Mouse (Mus musculus): ENCODE data around the gene Dmac2. TPM values are rescaled to one million over a fixed set of nuclear protein-coding genes. Genes with fewer than 3 reads are reported as not detected.

Gene Dmac2
- polyA plus RNA-seq, 1 experiment from 2014 or later = 33.5 TPM

GRCm38 (mm10) chr7:25637099-25637498, 17.9 kb downstream of the Dmac2 start:
- no peak overlapping the region for H3K4me3 ChIP-seq (ENCODE audit: low read depth, low read length)
- no peak overlapping the region for H3K9ac ChIP-seq
- peaks cover 11% of the 10 kb centered on the region; the same call in 1 of the 2 replicates for H3K36me3 ChIP-seq (ENCODE audit: insufficient read depth)
- H3K27me3 ChIP-seq (ENCODE audit: insufficient read depth, low read length) = no peaks in the 10 kb centered on the region
- H3K4me1 ChIP-seq (ENCODE audit: insufficient read depth) = no peaks in the 10 kb centered on the region
- DNase-seq (no peak), ATAC-seq (ENCODE audit: insufficient read depth) (no peak)
- 75% methylated on average over 5 of the region's 5 CpGs for WGBS
- no peak overlapping the region for H3K27ac ChIP-seq (ENCODE audit: low read depth)
- TF ChIP-seq CTCF (IDR thresholded peaks at IDR 0.05; ENCODE audit: low read depth) = no peak
- H3K9me3 ChIP-seq (ENCODE audit: low read depth, low read length) = no peaks in the 10 kb centered on the region
- H3K4me2 ChIP-seq = no peak overlapping the region

GRCm38 (mm10) chr7:25639754-25640153, 20.5 kb downstream of the Dmac2 start:
- H3K36me3 ChIP-seq (ENCODE audit: insufficient read depth) = peaks cover 2% of the 10 kb centered on the region; the same call in 1 of the 2 replicates
- no peaks in the 10 kb centered on the region for H3K9me3 ChIP-seq (ENCODE audit: low read depth, low read length)
- H3K27me3 ChIP-seq (ENCODE audit: insufficient read depth, low read length) = no peaks in the 10 kb centered on the region
- no peak for ATAC-seq (ENCODE audit: insufficient read depth)
- H3K27ac ChIP-seq (ENCODE audit: low read depth) = no peak overlapping the region
- WGBS = 85% methylated on average over 4 of the region's 4 CpGs
- H3K4me3 ChIP-seq (ENCODE audit: low read depth, low read length) = no peak overlapping the region
- TF ChIP-seq CTCF (IDR thresholded peaks at IDR 0.05; ENCODE audit: low read depth) = no peak
- H3K4me1 ChIP-seq (ENCODE audit: insufficient read depth) = no peaks in the 10 kb centered on the region
- no peak for DNase-seq
- H3K9ac ChIP-seq = no peak overlapping the region
- no peak overlapping the region for H3K4me2 ChIP-seq

GRCm38 (mm10) chr7:25644136-25644535, 24.9 kb downstream of the Dmac2 start:
- no peak for DNase-seq
- 72% methylated on average over 10 of the region's 10 CpGs for WGBS
- Histone ChIP-seq H3K4me1 (ENCODE audit: insufficient read depth) (no peaks in the 10 kb centered on the region), H3K9me3 (ENCODE audit: low read depth, low read length) (no peaks in the 10 kb centered on the region), H3K4me3 (ENCODE audit: low read depth, low read length) (no peak overlapping the region), H3K27me3 (ENCODE audit: insufficient read depth, low read length) (no peaks in the 10 kb centered on the region), H3K4me2 (no peak overlapping the region), H3K36me3 (ENCODE audit: insufficient read depth) (peaks cover 2% of the 10 kb centered on the region; the same call in 1 of the 2 replicates), H3K9ac (no peak overlapping the region), H3K27ac (ENCODE audit: low read depth) (no peak overlapping the region)
- no peak for ATAC-seq (ENCODE audit: insufficient read depth)
- TF ChIP-seq CTCF (IDR thresholded peaks at IDR 0.05; ENCODE audit: low read depth) = no peak

- Histone ChIP-seq H3K9ac (no peak overlapping the region), H3K4me3 (ENCODE audit: low read depth, low read length) (no peak overlapping the region), H3K36me3 (ENCODE audit: insufficient read depth) (peaks cover 2% of the 10 kb centered on the region; the same call in 1 of the 2 replicates), H3K27me3 (ENCODE audit: insufficient read depth, low read length) (no peaks in the 10 kb centered on the region), H3K4me2 (no peak overlapping the region), H3K27ac (ENCODE audit: low read depth) (no peak overlapping the region), H3K4me1 (ENCODE audit: insufficient read depth) (no peaks in the 10 kb centered on the region), H3K9me3 (ENCODE audit: low read depth, low read length) (no peaks in the 10 kb centered on the region)
- WGBS = 72% methylated on average over 4 of the region's 4 CpGs
- no peak for ATAC-seq (ENCODE audit: insufficient read depth)
- DNase-seq = no peak
- no peak for TF ChIP-seq CTCF (IDR thresholded peaks at IDR 0.05; ENCODE audit: low read depth)
Observed at GRCm38 (mm10) chr7:25644631-25645030, 25.4 kb downstream of the Dmac2 start.

GRCm38 (mm10) chr7:25645074-25645473, 25.9 kb downstream of the Dmac2 start:
- no peak for ATAC-seq (ENCODE audit: insufficient read depth)
- peaks cover 2% of the 10 kb centered on the region; the same call in 1 of the 2 replicates for H3K36me3 ChIP-seq (ENCODE audit: insufficient read depth)
- no peaks in the 10 kb centered on the region for H3K9me3 ChIP-seq (ENCODE audit: low read depth, low read length)
- H3K4me2 ChIP-seq = no peak overlapping the region
- no peak for DNase-seq
- no peak overlapping the region for H3K4me3 ChIP-seq (ENCODE audit: low read depth, low read length)
- no peaks in the 10 kb centered on the region for H3K27me3 ChIP-seq (ENCODE audit: insufficient read depth, low read length)
- WGBS = 70% methylated on average over 14 of the region's 14 CpGs
- H3K9ac ChIP-seq = no peak overlapping the region
- H3K4me1 ChIP-seq (ENCODE audit: insufficient read depth) = no peaks in the 10 kb centered on the region
- TF ChIP-seq CTCF (IDR thresholded peaks at IDR 0.05; ENCODE audit: low read depth) = no peak
- no peak overlapping the region for H3K27ac ChIP-seq (ENCODE audit: low read depth)

- Histone ChIP-seq H3K4me3 (ENCODE audit: low read depth, low read length) (no peak overlapping the region), H3K4me2 (no peak overlapping the region), H3K27ac (ENCODE audit: low read depth) (no peak overlapping the region), H3K9me3 (ENCODE audit: low read depth, low read length) (no peaks in the 10 kb centered on the region), H3K4me1 (ENCODE audit: insufficient read depth) (no peaks in the 10 kb centered on the region), H3K36me3 (ENCODE audit: insufficient read depth) (no peaks in the 10 kb centered on the region), H3K9ac (no peak overlapping the region), H3K27me3 (ENCODE audit: insufficient read depth, low read length) (no peaks in the 10 kb centered on the region)
- peak; percentile 34 for TF ChIP-seq CTCF (IDR thresholded peaks at IDR 0.05; ENCODE audit: low read depth)
- ATAC-seq (ENCODE audit: insufficient read depth) (no peak), DNase-seq (no peak)
- WGBS = 42% methylated on average over 5 of the region's 5 CpGs
Observed at GRCm38 (mm10) chr7:25647574-25648123, 28.4 kb downstream of the Dmac2 start.

GRCm38 (mm10) chr7:25649839-25650238, 30.6 kb downstream of the Dmac2 start:
- no peaks in the 10 kb centered on the region for H3K36me3 ChIP-seq (ENCODE audit: insufficient read depth)
- 67% methylated on average over 5 of the region's 5 CpGs for WGBS
- ATAC-seq (ENCODE audit: insufficient read depth) = no peak
- DNase-seq = no peak
- H3K4me1 ChIP-seq (ENCODE audit: insufficient read depth) = no peaks in the 10 kb centered on the region
- H3K9ac ChIP-seq = no peak overlapping the region
- H3K27me3 ChIP-seq (ENCODE audit: insufficient read depth, low read length) = no peaks in the 10 kb centered on the region
- TF ChIP-seq CTCF (IDR thresholded peaks at IDR 0.05; ENCODE audit: low read depth) = no peak
- no peak overlapping the region for H3K4me3 ChIP-seq (ENCODE audit: low read depth, low read length)
- H3K4me2 ChIP-seq = no peak overlapping the region
- H3K9me3 ChIP-seq (ENCODE audit: low read depth, low read length) = no peaks in the 10 kb centered on the region
- H3K27ac ChIP-seq (ENCODE audit: low read depth) = no peak overlapping the region

Data from lung, embryonic 14.5 days (tissue).